Mouse (Mus musculus) cerebral cortex, adult 2 months (tissue): Measurements from ENCODE around the gene Ccnt2.

Experiments used
- WGBS: fragments of 180-500 bp; shearing (Covaris S2); methylation state at CpG from one replicate; pipeline ENCODE4 v1.1.7; 2018; 5-methylcytosine and 5-hydroxymethylcytosine counted together

Ccnt2 gene

DNA sequence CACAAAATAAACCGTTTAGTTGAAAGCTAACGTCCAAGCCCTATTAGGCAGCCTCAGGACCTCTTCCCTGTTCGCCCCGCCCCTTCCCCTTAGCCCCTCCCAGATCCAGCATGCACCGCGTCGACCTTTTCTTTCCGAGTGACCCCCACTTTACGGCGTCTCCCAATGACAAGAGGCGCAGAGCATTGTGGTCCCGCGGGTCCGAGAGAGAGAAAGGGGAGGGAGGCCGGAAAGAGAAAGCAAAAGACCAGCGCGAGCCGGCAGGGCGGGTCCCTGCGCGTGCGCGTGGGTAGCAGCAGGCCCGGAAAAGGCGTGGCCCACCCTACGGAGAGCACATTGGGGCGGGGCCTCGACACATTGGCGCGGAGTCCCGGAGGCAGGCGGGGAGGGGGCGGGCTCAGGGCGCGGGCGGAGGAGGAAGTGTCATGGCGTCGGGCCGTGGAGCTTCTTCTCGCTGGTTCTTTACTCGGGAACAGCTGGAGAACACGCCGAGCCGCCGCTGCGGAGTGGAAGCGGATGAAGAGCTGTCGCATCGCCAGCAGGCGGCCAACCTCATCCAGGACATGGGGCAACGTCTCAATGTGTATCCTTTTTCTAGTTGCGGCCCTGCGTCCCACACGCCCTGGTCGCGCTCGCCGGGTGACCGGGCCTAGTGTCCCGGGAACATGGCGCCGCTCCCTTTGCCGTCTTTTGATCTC lies at the start of gene Ccnt2:
TSS of gene Ccnt2 (plus strand) at position 362 of the 698 bp plus-strand sequence.
- under 1% methylated on average over 63 of the region's 63 CpGs for WGBS

DNA sequence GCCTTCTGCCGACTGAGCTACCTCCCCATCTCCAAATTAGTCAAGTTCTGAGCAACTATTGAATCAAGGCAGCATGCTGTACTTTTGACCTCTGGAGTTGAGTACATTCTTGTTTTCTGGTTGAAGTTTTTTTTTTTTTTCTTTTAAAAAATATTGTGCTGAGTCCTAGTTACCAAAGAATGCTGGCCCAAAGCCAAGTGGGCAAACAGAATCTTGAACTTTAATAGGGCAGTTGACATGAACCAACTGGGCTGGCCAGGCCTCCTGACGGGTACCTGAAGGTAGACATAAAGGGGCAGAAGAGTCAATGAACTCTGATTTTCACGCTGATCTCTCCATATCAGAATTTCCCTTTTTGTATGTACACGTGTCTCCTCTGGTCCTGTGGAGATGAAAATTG lies 44.9 kb upstream of the Ccnt2 start, which contains the start of gene Acmsd:
TSS of gene Acmsd (plus strand) at position 318 of the 400 bp plus-strand sequence.
- WGBS, result 93% methylated on average over 4 of the region's 4 CpGs

DNA sequence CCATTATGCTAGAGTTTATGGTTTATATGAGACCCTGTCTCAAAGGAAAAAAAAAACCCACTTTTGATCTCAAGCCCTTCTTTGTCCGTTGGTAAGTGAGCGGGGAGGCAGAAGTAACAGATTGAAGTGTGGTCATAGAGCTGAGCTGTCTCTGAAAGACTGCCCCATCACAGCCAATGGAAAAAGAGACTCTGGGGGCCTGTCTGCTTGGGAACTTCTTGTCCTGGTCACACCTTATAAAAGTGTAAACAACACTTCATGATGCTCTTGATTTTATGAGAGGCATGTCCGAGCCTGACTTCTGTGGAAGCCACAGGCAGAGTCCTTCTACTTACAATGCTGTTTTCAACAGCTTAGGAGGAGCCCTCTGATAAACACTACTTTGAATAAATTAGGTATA lies 42.9 kb upstream of the Ccnt2 start:
- WGBS, result 81% methylated on average over 3 of the region's 3 CpGs

- WGBS, result 93% methylated on average over 3 of the region's 3 CpGs
Observed at GRCm38 (mm10) chr1:127732435-127732834, 41.5 kb upstream of the Ccnt2 start.

DNA sequence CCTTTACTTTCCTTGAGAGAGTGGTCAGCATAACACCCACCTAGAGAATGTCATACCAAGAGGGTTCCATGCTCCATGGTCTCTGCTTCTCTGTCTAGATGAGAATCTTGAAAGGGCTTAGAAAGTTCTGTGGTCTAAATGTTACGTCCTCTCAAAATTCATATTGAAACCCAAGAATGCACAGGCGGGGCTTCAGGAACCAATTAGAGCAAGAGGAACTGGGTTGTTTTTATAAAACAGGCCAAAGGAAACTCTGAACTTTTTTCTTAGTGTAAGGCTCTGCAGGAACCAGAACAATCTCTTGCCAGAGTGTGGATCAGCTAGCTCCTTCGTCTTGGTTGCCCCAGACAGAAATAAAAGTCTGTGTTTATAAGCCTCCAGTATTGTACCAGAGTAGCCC lies 41.1 kb upstream of the Ccnt2 start:
- 58% methylated on average over 3 of the region's 3 CpGs for WGBS

GRCm38 (mm10) chr1:127735356-127735755 lies 38.6 kb upstream of the Ccnt2 start:
- WGBS, result 86% methylated on average over 3 of the region's 3 CpGs

DNA sequence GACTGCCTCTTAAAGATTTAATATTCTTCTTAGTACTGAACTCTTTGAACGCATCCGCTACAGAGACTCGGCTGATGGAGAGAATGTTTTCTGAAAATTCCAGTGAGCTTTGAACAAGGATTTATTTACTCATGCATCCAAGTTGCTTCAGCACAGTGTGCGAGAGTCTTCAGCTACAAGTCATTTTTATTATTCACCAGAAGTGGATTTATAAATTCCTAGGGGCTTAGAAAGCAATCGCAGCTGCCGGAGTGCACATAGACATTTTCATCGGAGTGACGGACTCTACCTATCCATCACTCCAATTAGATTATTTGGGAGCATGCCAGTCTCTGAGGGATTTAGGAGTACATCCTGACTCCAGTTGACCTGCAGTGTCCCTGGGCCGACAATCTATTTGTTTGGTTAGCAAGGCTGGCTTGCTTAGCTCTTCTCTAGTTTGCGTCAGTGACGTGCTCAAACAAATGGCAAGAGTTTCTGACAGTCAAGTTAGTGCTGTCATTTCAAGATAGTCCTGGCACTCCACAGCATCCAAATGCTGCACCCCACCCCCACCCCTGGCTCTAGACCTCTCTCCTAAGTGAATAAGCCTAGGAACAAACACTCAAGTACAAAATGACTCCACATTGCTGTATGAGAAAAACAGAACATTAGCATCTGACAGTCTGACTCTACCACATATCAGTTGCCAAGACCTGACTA lies 23.4 kb upstream of the Ccnt2 start:
- 84% methylated on average over 11 of the region's 11 CpGs for WGBS

DNA sequence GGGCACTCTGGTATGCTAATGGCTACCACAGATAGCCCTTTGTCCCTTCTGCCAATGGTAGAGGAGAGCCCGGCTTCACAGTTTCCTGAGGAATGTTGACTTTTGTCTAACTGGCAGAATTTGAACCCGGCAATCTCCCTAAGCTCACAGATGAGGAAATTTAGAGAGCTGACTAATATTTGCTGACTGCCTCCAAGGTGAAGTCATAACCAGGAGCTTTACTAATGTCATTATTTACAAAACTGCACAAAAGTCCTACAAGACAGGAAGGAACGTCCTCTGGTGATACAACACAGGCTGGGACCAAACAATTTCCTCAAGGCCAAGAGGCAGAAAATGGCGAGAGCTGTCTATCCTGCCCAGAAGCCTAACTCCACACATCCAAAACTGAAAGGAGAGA lies 18.2 kb upstream of the Ccnt2 start:
- 83% methylated on average over 4 of the region's 4 CpGs for WGBS

- WGBS, result 88% methylated on average over 5 of the region's 5 CpGs
Observed at GRCm38 (mm10) chr1:127756331-127757163, 17.4 kb upstream of the Ccnt2 start.

- WGBS, result 97% methylated on average over 3 of the region's 3 CpGs
Observed at GRCm38 (mm10) chr1:127757164-127757545, 16.8 kb upstream of the Ccnt2 start.

- WGBS, result 73% methylated on average over 2 of the region's 2 CpGs
Observed at GRCm38 (mm10) chr1:127765468-127765867, 8.5 kb upstream of the Ccnt2 start.

DNA sequence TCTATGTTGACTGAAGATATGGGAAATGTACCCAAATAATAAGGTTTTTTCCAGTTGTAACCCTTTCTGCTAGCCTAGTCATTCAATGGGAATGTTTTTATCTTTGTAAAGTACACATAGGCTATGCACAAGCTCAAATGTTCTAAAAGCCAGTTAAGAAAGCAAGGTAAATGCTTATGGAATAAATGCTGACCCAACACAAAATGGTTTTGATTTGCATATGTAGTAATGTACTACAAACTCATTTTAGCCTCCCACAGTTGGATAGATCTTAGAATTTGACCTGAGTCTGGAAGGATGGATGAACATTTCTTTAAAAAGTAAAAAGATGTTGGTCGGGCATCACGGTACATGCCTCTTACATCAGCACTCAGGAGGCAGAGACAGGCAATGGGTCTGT lies 7.2 kb upstream of the Ccnt2 start:
- 91% methylated on average over 2 of the region's 2 CpGs for WGBS

DNA sequence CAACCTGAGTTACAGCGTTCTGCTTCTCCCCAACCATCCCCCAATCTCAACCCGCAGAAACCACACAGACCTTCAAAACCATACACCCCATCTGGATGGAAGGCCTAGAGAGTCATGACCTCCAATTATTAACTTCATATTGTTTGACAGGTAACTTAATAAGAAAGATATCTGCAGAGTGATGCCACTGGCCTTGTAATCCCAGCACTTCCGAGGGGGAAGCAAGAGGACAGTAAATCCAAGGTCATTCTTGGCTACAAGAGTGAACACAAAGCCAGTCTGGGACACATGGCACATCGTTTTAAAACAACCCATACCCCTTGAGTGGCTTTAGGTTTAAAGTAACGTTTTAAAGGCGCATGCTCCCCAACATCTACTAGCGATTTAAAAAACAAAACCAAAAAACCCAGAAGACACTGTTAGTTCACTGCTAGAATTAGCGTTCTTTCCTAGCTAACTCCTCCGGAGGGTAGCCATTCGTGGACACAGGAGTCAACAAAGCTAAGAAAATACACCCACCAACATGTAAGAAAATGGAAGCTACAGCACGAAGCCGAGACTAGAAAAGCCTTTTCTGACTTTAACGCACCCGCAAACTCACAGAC lies 664 bp upstream of the Ccnt2 start:
- 2% methylated on average over 14 of the region's 14 CpGs for WGBS

DNA sequence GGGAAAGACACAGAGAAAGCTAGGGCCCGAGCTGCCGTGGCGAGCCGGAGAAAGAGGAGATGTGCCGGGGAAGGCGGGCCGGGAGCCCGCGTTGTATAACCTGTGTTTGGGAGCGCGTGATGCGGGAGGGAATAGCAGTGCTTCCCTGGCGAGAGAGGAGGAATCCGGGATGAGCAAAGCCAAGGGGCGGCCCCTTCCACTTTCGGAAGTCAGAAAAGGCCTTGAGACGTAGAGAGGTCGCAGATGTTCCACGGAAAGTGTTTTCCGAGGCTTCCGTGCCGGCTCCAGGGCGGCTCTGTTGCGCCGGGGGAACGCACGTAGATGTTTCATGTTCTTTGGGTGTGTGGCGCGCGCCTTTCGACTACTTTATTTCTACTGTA lies 527 bp downstream of the Ccnt2 start:
- under 1% methylated on average over 31 of the region's 31 CpGs for WGBS

- 5% methylated on average over 10 of the region's 10 CpGs for WGBS
Observed at GRCm38 (mm10) chr1:127775206-127775720, 1.3 kb downstream of the Ccnt2 start.

DNA sequence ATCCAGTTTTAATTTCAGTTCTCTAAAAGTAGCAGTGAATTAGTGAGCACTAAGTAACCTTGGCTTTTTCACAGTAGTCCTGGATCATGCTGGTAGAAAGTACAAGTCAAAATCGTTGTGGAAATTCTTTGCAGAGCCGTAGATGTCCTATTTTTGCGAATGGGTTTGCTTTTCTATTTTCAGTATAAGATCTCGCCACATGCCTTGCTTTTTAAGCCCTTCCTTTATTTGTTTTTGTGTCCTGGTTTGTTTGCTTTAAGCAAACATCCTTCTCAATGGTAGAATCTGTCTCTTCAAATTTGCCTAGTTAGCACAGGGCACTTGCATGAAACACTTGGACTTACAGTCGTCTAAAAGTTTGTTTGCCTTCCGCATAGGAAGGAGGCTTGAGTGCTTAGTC lies 2.3 kb downstream of the Ccnt2 start:
- 16% methylated on average over 6 of the region's 6 CpGs for WGBS

DNA sequence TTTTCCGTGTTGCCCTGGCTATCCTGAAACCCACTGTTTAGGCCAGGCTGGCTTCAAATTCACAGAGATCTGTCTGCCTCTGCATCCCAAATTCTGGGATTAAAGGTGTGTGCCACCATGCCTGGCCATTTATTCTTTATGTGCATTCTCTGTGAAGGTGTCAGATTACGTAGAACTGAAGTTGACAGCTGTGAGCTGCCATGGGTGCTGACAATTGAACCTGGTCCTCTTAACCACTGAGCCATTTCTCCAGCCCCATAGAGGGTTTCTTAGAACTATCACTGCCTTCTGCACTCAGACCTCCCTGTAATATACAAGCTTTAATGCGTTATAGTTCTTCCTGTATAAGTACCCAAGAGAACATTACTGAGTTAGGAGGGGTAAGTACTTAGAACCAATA lies 4.6 kb downstream of the Ccnt2 start:
- 86% methylated on average over 3 of the region's 3 CpGs for WGBS

DNA sequence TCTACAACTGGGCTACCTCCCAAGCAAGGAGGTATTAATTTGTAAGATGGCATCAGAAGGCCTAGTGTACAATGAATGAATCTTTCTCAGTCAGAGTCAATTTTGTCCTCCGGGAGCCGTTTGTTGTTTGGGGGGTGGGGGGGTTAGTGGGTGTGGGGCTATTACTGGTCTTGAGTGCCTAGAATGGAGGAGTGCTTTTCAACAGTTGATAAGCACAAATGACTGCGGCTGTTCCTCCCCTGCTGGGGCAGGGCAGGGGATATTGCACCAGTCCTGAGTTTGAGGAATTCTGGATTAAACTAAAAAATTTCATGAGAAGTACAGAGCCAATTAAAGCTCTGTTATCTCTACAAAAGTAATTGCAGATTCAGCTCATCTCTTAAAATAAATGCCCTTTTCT lies 6.2 kb downstream of the Ccnt2 start:
- 23% methylated on average over 3 of the region's 3 CpGs for WGBS

DNA sequence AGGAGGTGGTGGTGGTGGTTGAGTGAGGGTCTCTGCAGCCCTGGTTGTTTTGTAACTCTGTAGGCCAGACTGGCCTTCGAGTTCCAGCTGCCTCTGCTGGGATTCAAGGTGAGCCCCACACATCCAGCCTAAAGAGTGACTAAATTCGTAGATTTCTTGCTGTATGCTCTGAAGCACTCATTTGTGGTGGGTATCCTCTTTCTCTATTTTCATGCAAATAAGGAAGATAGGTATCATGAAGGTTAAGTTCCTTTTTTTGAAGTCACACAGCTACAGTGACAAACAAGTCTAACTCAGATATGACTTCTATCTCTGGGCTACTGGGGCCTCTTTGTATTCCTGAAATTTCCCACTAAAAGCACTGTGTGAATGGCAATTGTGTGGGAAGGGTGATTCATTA lies 6.9 kb downstream of the Ccnt2 start:
- 64% methylated on average over 2 of the region's 2 CpGs for WGBS

DNA sequence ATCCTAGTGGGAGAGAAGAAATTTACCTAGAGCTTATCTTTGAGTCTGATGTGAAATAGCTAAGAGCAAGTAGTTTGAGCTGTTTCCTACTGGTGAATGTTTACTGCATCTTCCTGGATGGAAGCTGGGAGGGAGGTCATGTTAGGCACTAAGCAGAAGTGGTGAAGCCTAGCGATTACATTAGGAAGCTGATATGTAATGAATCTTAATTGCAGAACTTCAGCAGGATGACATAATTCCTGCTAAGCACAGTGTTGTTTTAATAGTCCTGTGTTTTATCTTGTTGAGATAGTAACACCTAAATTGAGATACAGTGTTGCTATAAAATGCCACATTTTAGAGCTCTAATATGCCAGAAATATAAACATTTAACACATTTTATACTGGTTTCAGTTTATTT lies 11.9 kb downstream of the Ccnt2 start:
- 51% methylated on average over 1 of the region's 1 CpGs for WGBS

DNA sequence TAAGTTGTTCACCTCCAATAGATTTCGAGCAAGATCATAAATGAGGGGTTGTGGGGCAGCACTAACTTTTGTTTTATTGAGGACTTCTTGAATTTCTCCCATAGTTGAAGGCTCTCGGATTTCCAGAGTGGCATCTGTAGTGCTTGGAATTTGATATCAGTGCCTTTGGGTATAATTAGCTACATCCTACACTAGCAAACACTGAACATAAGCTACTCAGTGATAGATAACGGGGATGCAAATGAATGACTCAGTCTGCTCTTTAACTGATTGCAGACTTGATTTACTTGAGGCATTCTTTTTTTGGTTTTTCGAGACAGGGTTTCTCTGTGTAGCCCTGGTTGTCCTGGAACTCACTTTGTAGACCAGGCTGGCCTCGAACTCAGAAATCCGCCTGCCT lies 15.0 kb downstream of the Ccnt2 start:
- WGBS, result 58% methylated on average over 6 of the region's 6 CpGs

- 86% methylated on average over 1 of the region's 1 CpGs for WGBS
Observed at GRCm38 (mm10) chr1:127793459-127793858, 19.5 kb downstream of the Ccnt2 start.
